Mouse (Mus musculus) limb, embryonic 11.5 days (tissue): ENCODE results near the gene Pmpca. TPM values are rescaled to one million over a fixed set of nuclear protein-coding genes. Genes with fewer than 3 reads are reported as not detected.
A peak's percentile ranks its signal among the peaks of the same experiment; 100 is the strongest.

Experiments
- ATAC-seq: fragments of 200-750 bp; cut with Nextera tagmentation; 2 replicates; pipeline ENCODE4 v1.8.0; 2017; ENCODE audit warnings: low read depth; ENCODE audit not compliant: insufficient number of reproducible peaks, low FRiP score, low TSS enrichment
- DNase-seq: peaks from one replicate; pipeline ENCODE4 v3.0.0-alpha.2; 2015; ENCODE audit warnings: low spot score
- H3K27ac ChIP-seq: fragments of 300-500 bp; sonication (generic); replicated peaks from 2 replicates; pipeline ENCODE4 v1.5.1; 2014; ENCODE audit warnings: low read depth, mild to moderate bottlenecking, low read length
- H3K27me3 ChIP-seq: fragments of 300-500 bp; sonication (generic); 2 replicates; pipeline ENCODE4 v1.6.1; 2014; ENCODE audit warnings: mild to moderate bottlenecking, low read length, mixed read lengths; ENCODE audit not compliant: control insufficient read depth, insufficient read depth
- H3K36me3 ChIP-seq: fragments of 300-500 bp; sonication (generic); 2 replicates; pipeline ENCODE4 v1.6.1; 2014; ENCODE audit warnings: mild to moderate bottlenecking, low read length, moderate library complexity, mixed read lengths; ENCODE audit not compliant: control insufficient read depth, insufficient read depth
- H3K4me1 ChIP-seq: fragments of 300-500 bp; sonication (generic); 2 replicates; pipeline ENCODE4 v1.6.1; 2014; ENCODE audit warnings: low read length, mixed read lengths; ENCODE audit not compliant: control insufficient read depth, insufficient read depth
- H3K4me2 ChIP-seq: fragments of 300-500 bp; sonication (generic); 2 replicates; pipeline ENCODE4 v1.6.1; 2014; ENCODE audit warnings: low read depth, mild to moderate bottlenecking, moderate library complexity; ENCODE audit not compliant: severe bottlenecking
- H3K4me3 ChIP-seq: fragments of 300-500 bp; sonication (generic); 2 replicates; pipeline ENCODE4 v1.5.1; 2014; ENCODE audit warnings: low read depth, low read length
- H3K9ac ChIP-seq: fragments of 300-500 bp; sonication (generic); 2 replicates; pipeline ENCODE4 v1.6.1; 2014; ENCODE audit warnings: mild to moderate bottlenecking, low read length
- H3K9me3 ChIP-seq: fragments of 300-500 bp; sonication (generic); 2 replicates; pipeline ENCODE4 v1.6.1; 2016; ENCODE audit warnings: low read length; ENCODE audit not compliant: control insufficient read depth
- WGBS: fragments of 180-500 bp; shearing (Covaris S2); extraction: QIAGEN DNeasy Blood & Tissue Kit; methylation state at CpG from one replicate; pipeline ENCODE4 v1.1.7; 2014; 5-methylcytosine and 5-hydroxymethylcytosine counted together
- polyA plus RNA-seq: library from polyadenylated mRNA; unstranded; fragments of >200 nt; fragmentation: Nextera tagmentation; extraction: Ambion mirVana; gene quantifications from 2 replicates; pipeline ENCODE4 v1.2.1, GENCODE M21; 2014

Pmpca gene
- polyA plus RNA-seq, 1 experiment from 2014 or later, result 99.8 TPM

GRCm38 (mm10) chr2:26387713-26388112 lies 1.4 kb upstream of the Pmpca start:
- ATAC-seq, result no peak
- Histone ChIP-seq H3K9ac (no peak overlapping the region; the same call in 1 of the 2 replicates), H3K9me3 (no peaks in the 10 kb centered on the region), H3K4me1 (peaks cover 2% of the 10 kb centered on the region; the same call in 1 of the 2 replicates), H3K27me3 (no peaks in the 10 kb centered on the region), H3K4me2 (peak overlapping the region; percentile 94), H3K27ac (no peak overlapping the region), H3K4me3 (peak overlapping the region; percentile 86), H3K36me3 (peaks cover 37% of the 10 kb centered on the region)
- WGBS, result 86% methylated on average over 3 of the region's 3 CpGs
- no peak for DNase-seq

GRCm38 (mm10) chr2:26388682-26389153 lies 421 bp upstream of the Pmpca start:
- no peaks in the 10 kb centered on the region for H3K9me3 ChIP-seq
- peak overlapping the region; percentile 55; the same call in 1 of the 2 replicates for H3K27ac ChIP-seq
- under 1% methylated on average over 43 of the region's 45 CpGs for WGBS
- no peak for DNase-seq
- peaks cover 40% of the 10 kb centered on the region for H3K36me3 ChIP-seq
- peak; percentile 15 for ATAC-seq
- H3K4me2 ChIP-seq, result peak overlapping the region; percentile 94
- H3K27me3 ChIP-seq, result no peaks in the 10 kb centered on the region
- H3K4me1 ChIP-seq, result peaks cover 2% of the 10 kb centered on the region; the same call in 1 of the 2 replicates
- H3K4me3 ChIP-seq, result peak overlapping the region; percentile 86
- peak overlapping the region; percentile 91 for H3K9ac ChIP-seq

- Histone ChIP-seq H3K27ac (no peak overlapping the region), H3K4me1 (peaks cover 2% of the 10 kb centered on the region; the same call in 1 of the 2 replicates), H3K27me3 (no peaks in the 10 kb centered on the region), H3K4me3 (no peak overlapping the region; the same call in 1 of the 2 replicates), H3K9ac (no peak overlapping the region), H3K36me3 (peaks cover 45% of the 10 kb centered on the region), H3K4me2 (no peak overlapping the region), H3K9me3 (no peaks in the 10 kb centered on the region)
- WGBS, result 82% methylated on average over 3 of the region's 3 CpGs
- no peak for ATAC-seq
- no peak for DNase-seq
Observed at GRCm38 (mm10) chr2:26390954-26391353, 1.8 kb downstream of the Pmpca start.

- ATAC-seq (no peak), DNase-seq (no peak)
- Histone ChIP-seq H3K27me3 (no peaks in the 10 kb centered on the region), H3K36me3 (peaks cover 46% of the 10 kb centered on the region), H3K4me1 (peaks cover 2% of the 10 kb centered on the region; the same call in 1 of the 2 replicates), H3K9me3 (no peaks in the 10 kb centered on the region), H3K27ac (no peak overlapping the region), H3K4me2 (no peak overlapping the region), H3K9ac (no peak overlapping the region), H3K4me3 (no peak overlapping the region)
- WGBS, result 90% methylated on average over 6 of the region's 6 CpGs
Observed at GRCm38 (mm10) chr2:26391617-26392016, 2.5 kb downstream of the Pmpca start.

GRCm38 (mm10) chr2:26398978-26399377 lies 9.8 kb downstream of the Pmpca start:
- no peaks in the 10 kb centered on the region for H3K4me1 ChIP-seq
- ATAC-seq, result no peak
- no peak overlapping the region for H3K4me3 ChIP-seq
- 90% methylated on average over 8 of the region's 8 CpGs for WGBS
- no peaks in the 10 kb centered on the region for H3K27me3 ChIP-seq
- no peak overlapping the region for H3K27ac ChIP-seq
- H3K9ac ChIP-seq, result no peak overlapping the region
- H3K9me3 ChIP-seq, result no peaks in the 10 kb centered on the region
- H3K36me3 ChIP-seq, result peaks cover 52% of the 10 kb centered on the region
- no peak overlapping the region for H3K4me2 ChIP-seq
- no peak for DNase-seq

- no peaks in the 10 kb centered on the region for H3K27me3 ChIP-seq
- no peak overlapping the region for H3K4me3 ChIP-seq
- H3K9me3 ChIP-seq, result no peaks in the 10 kb centered on the region
- no peak overlapping the region for H3K27ac ChIP-seq
- ATAC-seq (no peak), DNase-seq (no peak)
- H3K4me1 ChIP-seq, result no peaks in the 10 kb centered on the region
- WGBS, result 96% methylated on average over 5 of the region's 5 CpGs
- no peak overlapping the region for H3K9ac ChIP-seq
- no peak overlapping the region for H3K4me2 ChIP-seq
- peaks cover 48% of the 10 kb centered on the region for H3K36me3 ChIP-seq
Observed at GRCm38 (mm10) chr2:26399647-26400046, 10.5 kb downstream of the Pmpca start.

GRCm38 (mm10) chr2:26400296-26400695 lies 11.2 kb downstream of the Pmpca start:
- WGBS, result 89% methylated on average over 5 of the region's 5 CpGs
- no peaks in the 10 kb centered on the region for H3K9me3 ChIP-seq

GRCm38 (mm10) chr2:26401023-26401422 lies 11.9 kb downstream of the Pmpca start:
- Histone ChIP-seq H3K9me3 (no peaks in the 10 kb centered on the region), H3K27me3 (no peaks in the 10 kb centered on the region), H3K36me3 (peaks cover 37% of the 10 kb centered on the region), H3K9ac (no peak overlapping the region), H3K4me2 (no peak overlapping the region), H3K4me1 (no peaks in the 10 kb centered on the region), H3K4me3 (no peak overlapping the region), H3K27ac (no peak overlapping the region)
- DNase-seq (no peak), ATAC-seq (no peak)
- 98% methylated on average over 4 of the region's 4 CpGs for WGBS

More at GRCm38 (mm10) chr2:26400296-26400695, 11.2 kb downstream of the Pmpca start:
- Histone ChIP-seq H3K4me3 (no peak overlapping the region), H3K4me2 (no peak overlapping the region), H3K27ac (no peak overlapping the region), H3K4me1 (no peaks in the 10 kb centered on the region), H3K9ac (no peak overlapping the region), H3K27me3 (no peaks in the 10 kb centered on the region), H3K36me3 (peaks cover 41% of the 10 kb centered on the region)
- ATAC-seq, result no peak
- no peak for DNase-seq

- DNase-seq, result no peak
- no peak for ATAC-seq
- Histone ChIP-seq H3K9me3 (no peaks in the 10 kb centered on the region), H3K4me1 (0 out of 2 replicates have a peak, but pooled peaks cover 9% of the 10 kb centered on the region), H3K27ac (no peak overlapping the region), H3K4me2 (no peak overlapping the region), H3K9ac (no peak overlapping the region), H3K4me3 (no peak overlapping the region), H3K27me3 (no peaks in the 10 kb centered on the region), H3K36me3 (peaks cover 35% of the 10 kb centered on the region)
- WGBS, result 91% methylated on average over 1 of the region's 1 CpGs
Observed at GRCm38 (mm10) chr2:26402265-26402664, 13.1 kb downstream of the Pmpca start.
